Mouse (Mus musculus) olfactory bulb, adult 2 months (tissue): ENCODE results near the gene Abcc4. TPM values are rescaled to one million over a fixed set of nuclear protein-coding genes. Genes with fewer than 3 reads are reported as not detected.

ENCODE experiments used
- H3K27ac ChIP-seq: fragments of 200-500 bp; 2 replicates; pipeline ENCODE4 v1.5.1; 2012; ENCODE audit warnings: low read depth, low read length; ENCODE audit not compliant: insufficient read depth
- H3K4me1 ChIP-seq: fragments of 200-500 bp; 2 replicates; pipeline ENCODE4 v1.6.1; 2012; ENCODE audit warnings: low read length; ENCODE audit not compliant: control insufficient read depth, insufficient read depth
- H3K4me3 ChIP-seq: fragments of 200-500 bp; 2 replicates; pipeline ENCODE4 v1.5.1; 2012; ENCODE audit warnings: mild to moderate bottlenecking, low read depth, low read length, moderate library complexity; ENCODE audit not compliant: insufficient read depth
- CTCF ChIP-seq: fragments of 200-500 bp; IDR thresholded peaks from 2 replicates; pipeline ENCODE4 v1.5.1; 2012; ENCODE audit warnings: low read depth, mild to moderate bottlenecking, low read length, moderate library complexity; ENCODE audit not compliant: insufficient read depth
- POLR2A ChIP-seq: fragments of 200-500 bp; IDR thresholded peaks from 2 replicates; pipeline ENCODE4 v1.6.1; 2012; ENCODE audit warnings: mild to moderate bottlenecking, low read depth, low read length, moderate library complexity; ENCODE audit not compliant: insufficient read depth
- WGBS: fragments of 180-500 bp; shearing (Covaris S2); methylation state at CpG from one replicate; pipeline ENCODE4 v1.1.7; 2018; 5-methylcytosine and 5-hydroxymethylcytosine counted together
- polyA plus RNA-seq: library from polyadenylated mRNA; stranded (reverse); fragments of >200 nt; gene quantifications from 2 replicates; pipeline ENCODE4 v1.2.4, GENCODE M21; 2012; ENCODE audit warnings: low replicate concordance; ENCODE audit not compliant: missing spikeins, insufficient read depth, insufficient read length

Gene Abcc4
- polyA plus RNA-seq, 1 experiment = not detected

DNA sequence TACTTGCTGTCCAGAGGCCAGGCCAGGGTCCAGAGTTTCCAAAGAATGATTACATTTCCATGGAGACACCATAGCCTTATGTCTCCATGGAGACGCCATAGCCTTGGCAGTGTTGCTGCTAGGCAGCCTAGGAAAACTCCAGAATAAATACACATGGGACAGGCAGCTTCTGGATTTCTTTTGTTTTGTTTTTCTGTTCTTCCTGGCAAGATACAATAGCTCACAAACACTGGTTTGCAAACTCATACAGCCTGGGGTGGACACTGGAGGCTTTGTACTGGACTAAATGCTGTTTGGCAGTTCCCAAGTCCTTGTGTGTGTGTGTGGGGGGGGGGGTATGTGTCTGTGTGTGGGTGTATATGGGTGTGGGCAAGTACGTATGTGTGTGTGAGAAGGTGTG lies 29.1 kb upstream of the Abcc4 start:
- TF ChIP-seq POLR2A (no peak), CTCF (no peak)
- Histone ChIP-seq H3K4me1 (no peaks in the 10 kb centered on the region), H3K27ac (no peak overlapping the region), H3K4me3 (no peak overlapping the region)
- 29% methylated on average over 2 of the region's 2 CpGs for WGBS

DNA sequence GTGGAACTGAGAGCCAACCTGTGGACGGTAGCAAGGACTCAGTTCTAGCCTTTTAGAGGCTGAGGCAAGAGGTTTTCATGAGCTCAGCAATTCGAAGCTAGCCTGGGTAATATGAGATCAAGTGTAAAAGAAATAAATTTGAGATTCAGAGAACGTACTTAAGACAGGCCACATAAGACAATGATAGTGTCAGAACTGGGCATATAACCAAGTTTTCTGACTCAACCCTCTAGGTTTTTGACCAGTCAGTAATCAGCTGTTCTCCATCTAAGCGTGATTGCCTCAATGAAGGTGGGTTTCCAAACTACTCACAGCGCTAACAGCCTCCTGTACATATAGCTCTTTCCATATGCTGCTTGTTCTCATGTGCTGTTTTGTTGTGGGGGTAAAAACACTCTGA lies 27.1 kb upstream of the Abcc4 start:
- WGBS = 88% methylated on average over 5 of the region's 5 CpGs
- H3K4me3 ChIP-seq = no peak overlapping the region
- H3K4me1 ChIP-seq = no peaks in the 10 kb centered on the region
- no peak for TF ChIP-seq CTCF
- no peak for TF ChIP-seq POLR2A
- H3K27ac ChIP-seq = no peak overlapping the region

DNA sequence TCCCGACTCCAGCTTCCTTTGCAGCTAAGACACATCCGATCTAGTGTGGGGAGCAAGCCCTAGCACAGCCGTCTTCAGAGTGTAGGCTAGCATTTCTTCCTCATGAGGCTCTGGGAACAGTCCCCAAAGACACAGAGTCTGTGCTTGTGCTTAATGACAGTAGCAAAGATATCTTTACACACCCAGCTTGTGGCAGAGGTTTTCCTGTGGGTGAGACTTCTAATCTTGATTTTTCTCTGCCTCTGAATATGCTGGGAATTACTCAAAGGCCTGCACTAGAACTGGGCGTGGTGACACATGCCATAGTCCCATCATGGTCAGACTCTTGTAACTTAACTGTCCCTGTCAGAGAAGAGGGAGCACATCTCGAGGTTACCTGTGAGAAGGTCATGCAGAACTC lies 24.6 kb upstream of the Abcc4 start:
- 90% methylated on average over 5 of the region's 5 CpGs for WGBS
- Histone ChIP-seq H3K4me3 (no peak overlapping the region), H3K4me1 (no peaks in the 10 kb centered on the region), H3K27ac (no peak overlapping the region)
- TF ChIP-seq CTCF = no peak
- no peak for TF ChIP-seq POLR2A

DNA sequence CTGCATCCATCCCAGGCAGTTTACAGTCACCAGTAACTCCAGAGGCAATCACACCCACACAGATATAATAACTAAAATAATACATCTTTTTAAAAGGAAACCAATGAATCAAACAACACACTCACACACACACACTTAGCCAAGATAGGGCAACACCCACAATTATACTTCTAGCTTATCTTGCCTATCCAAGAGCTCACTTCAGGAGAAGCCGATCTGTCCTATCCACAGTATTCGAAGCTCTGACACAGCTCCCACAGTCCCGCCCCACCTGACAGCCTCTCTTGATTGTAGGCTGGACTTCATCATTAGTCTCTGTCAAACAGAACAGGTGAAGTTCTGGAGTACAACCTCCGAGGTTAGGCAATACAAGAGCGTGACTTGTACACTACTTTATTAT lies 19.4 kb upstream of the Abcc4 start:
- no peak overlapping the region for H3K4me3 ChIP-seq
- TF ChIP-seq CTCF (no peak), POLR2A (no peak)
- WGBS = 91% methylated on average over 5 of the region's 5 CpGs
- no peak overlapping the region for H3K27ac ChIP-seq
- no peaks in the 10 kb centered on the region for H3K4me1 ChIP-seq

DNA sequence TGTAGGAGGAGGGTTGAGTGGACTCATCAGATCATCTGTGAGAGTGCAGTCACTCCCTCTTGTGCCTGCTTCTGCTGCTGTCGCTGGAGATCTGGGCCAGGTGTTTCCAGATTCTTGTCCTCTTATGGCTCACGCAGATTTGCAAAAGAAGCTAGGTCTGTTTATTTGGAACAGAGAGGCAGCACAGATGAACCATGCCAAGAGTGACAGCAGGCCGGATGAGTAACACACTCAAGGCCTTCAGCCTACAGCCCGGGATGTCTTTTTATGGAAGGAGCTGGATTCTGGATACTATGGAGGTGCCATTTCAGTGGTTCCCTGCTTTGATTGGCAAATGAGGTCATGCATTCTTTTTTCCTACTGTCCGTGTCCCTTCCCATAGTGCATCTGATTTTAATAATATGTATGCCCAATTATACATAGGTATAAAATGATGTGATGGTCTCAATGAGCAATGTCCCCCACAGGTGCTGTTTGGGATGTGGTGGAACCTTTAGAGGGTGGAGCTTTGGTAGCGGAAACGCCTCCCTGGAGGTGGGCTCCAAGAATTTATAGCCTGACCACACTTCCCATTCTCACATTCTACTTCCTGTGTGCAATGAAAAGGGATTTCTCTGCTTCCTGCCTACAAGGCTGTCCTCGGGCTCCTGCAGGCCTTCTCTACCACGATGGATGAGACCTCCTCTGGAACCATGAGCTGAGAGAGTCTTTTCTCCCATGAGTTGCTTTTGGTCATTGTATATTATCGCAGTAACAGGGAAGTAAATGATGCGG lies 18.1 kb upstream of the Abcc4 start:
- no peak for TF ChIP-seq CTCF
- TF ChIP-seq POLR2A = no peak
- no peaks in the 10 kb centered on the region for H3K4me1 ChIP-seq
- no peak overlapping the region for H3K27ac ChIP-seq
- H3K4me3 ChIP-seq = no peak overlapping the region
- 93% methylated on average over 11 of the region's 11 CpGs for WGBS

DNA sequence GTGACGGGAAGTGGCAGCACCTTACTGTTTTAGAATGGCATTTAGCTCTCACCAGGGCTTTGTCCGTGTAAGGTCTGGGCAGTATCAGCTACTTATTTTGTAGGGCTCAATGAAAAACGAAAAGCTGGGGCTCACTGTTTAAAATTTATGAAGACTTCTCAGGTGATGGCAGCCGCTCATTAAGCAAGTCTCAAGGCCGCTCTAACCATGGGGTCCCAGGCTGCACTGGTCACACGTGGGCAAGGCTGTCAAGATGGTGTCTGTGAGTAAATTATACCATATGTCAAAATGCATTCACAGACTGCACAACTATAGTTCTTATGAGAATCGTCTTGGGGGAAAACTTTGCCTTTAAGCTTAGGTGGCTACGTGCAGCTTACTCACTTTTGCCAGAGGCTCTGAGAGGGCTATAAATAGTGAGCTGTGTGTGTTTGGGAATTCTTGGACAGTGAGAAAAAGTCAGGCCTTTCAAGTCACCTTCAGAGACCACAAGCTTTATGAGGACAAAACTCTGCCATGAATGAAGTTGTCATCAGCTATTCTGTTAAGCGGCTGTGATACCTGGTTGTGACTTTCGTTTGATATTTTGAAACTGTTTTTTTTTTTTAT lies 13.7 kb upstream of the Abcc4 start:
- Histone ChIP-seq H3K4me1 (no peaks in the 10 kb centered on the region), H3K4me3 (no peak overlapping the region), H3K27ac (no peak overlapping the region)
- TF ChIP-seq CTCF (no peak), POLR2A (no peak)
- 78% methylated on average over 10 of the region's 10 CpGs for WGBS

DNA sequence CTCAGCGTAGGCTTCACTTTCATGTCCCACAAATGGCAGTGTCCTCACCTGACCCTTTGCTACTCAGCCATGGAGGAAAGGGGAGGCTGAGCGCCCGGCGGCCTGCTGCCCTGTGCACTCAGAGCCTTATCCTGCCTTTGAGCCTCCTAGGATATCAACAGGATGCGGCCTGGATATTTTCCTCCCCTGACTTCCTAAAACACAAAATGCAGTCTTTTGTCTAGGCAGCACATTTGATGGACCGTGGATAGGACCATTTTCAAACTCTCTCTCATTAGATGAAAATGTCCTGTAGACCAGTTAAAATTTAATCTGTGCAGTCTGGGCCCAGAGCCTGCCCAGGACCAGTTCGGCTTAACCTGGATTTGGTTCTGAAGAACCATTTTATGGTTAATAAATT lies 12.6 kb upstream of the Abcc4 start:
- WGBS = 85% methylated on average over 7 of the region's 7 CpGs
- Histone ChIP-seq H3K4me3 (no peak overlapping the region), H3K27ac (no peak overlapping the region), H3K4me1 (peaks cover 3% of the 10 kb centered on the region)
- TF ChIP-seq CTCF (no peak), POLR2A (no peak)

DNA sequence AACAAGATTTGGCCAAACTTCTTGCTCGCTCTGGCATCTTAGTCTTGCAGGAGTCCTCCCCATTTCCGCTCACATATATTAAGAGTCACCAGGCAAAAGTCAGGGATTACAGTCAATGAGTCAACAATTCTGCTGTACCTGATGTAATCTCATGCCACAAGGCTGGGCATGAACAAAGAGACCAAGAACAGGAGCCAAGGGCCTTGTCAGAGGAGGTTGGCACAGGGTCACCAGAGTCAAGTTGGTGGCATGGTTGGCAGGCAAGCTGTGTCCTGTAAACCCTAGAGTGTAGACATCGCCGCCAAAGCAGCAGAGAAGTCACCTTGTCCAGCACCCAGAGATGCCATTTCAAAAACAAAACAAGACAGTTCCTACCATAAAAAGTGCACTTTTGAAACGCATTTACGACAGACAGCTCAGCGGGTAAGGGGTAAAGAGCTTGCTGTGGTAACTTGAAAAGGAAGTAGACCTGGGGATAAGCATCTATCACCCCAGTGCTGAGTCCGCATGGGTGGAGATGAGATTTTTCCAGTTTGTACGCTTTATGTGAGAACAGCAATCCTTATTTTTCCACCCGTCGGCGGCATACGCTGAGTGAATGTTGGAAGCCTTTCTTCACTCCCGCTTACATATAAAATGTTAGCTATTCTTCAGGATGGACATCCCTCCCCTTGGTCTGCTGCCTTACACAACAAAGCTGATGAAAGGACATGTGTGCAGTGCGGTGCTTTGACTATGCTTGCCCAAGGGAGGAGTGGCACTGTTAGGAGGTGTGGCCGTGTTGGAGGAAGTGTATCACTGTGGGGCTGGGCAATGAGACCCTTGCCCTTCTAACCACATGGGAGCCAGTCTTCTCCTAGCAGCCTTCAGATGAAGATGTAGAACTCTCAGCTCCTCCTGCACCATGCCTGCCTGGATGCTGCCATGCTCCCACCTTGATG lies 10.6 kb upstream of the Abcc4 start:
- TF ChIP-seq POLR2A = no peak
- no peak for TF ChIP-seq CTCF
- Histone ChIP-seq H3K4me3 (no peak overlapping the region), H3K4me1 (peaks cover 7% of the 10 kb centered on the region), H3K27ac (no peak overlapping the region)
- 93% methylated on average over 16 of the region's 16 CpGs for WGBS

DNA sequence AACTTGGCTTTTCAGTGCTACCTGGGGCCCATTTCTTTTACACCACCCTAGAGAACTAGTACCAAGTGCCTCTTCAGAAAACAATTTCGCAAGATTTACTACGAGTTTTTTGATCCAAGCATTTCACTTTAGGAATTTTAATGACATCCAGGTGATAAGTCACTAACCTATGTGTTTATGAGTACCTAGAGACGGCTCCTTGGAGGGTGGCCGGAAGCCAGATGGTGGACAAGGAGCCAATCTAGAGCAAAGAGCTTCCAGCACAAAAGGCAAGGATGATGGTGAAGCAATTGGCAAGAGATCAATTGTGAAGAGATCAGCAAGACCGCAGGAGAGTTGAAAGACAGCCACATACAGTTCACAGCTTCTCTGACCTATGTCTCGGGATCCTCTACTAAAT lies 8.7 kb upstream of the Abcc4 start:
- Histone ChIP-seq H3K4me3 (no peak overlapping the region), H3K4me1 (peaks cover 9% of the 10 kb centered on the region), H3K27ac (no peak overlapping the region)
- no peak for TF ChIP-seq POLR2A
- TF ChIP-seq CTCF = no peak
- WGBS = 93% methylated on average over 6 of the region's 6 CpGs

DNA sequence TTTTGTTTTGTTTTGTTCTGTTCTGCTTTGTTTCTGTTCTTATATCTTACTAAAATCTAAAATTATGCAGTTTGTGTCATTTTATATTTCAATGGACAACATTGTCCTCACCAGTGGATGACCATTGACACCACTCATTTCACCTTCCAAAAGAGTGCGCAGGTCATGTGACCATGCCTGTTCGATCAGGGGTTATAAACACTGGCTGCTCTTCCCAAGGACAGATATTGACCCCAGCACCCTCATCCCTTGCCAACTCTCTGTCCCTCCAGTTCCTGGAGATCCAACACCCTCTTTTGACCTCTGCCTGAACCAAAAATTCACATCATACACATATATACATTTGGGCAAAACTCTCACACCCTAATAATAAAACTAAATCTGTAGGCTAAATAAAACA lies 8.3 kb upstream of the Abcc4 start:
- no peak overlapping the region for H3K4me3 ChIP-seq
- no peak overlapping the region for H3K27ac ChIP-seq
- 94% methylated on average over 2 of the region's 2 CpGs for WGBS

More for the DNA sequence above, 8.3 kb upstream of the Abcc4 start:
- H3K4me1 ChIP-seq = peaks cover 10% of the 10 kb centered on the region
- no peak for TF ChIP-seq CTCF
- no peak for TF ChIP-seq POLR2A
